9 mouse cellular contexts compared by ENCODE assay signal in the genomic region with DNA sequence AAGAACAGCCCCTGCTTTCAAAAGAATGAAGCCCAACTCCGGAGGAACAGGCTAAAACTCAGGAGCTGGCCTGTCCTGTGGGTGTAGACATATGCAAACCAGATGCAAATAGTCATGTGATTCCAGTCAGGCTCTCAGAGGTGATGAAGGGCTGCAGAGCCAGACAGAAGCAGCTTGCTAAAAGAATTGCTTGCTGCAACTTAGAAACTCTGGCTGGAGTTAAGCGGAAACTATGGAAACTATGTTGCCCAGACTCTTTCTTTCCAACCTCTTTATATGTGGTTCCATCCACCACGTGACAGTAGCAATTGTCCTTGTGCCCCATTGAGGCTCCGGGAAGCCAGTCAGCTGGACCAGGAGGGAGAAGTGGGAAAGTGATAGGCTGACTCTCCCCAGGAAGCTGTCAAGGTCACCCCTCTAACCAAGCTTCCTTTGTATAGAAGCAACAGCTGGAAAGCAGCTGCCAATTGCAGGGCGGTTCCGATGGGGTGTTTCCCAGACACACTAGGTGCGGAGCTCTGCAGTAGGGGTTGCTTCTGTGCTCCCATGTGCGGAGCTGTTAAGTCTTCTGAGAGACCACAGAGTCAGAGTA. TPM values are rescaled to one million over a fixed set of nuclear protein-coding genes. Genes with fewer than 3 reads are reported as not detected.
DNase-seq lines count a peak whose midpoint lies in the region; ATAC-seq and TF ChIP-seq lines count a peak whose summit lies in the region.
"Had no signal": no experiment of that assay in that cellular context is flagged by ENCODE, and none has a peak within 500 bp of the region (broad histone marks: within the 10 kb centered on the region; RNA-seq: fewer than 3 reads in every experiment).

No protein-coding gene starts in this region.

- H3K4me3 ChIP-seq in CH12.LX (replicated peaks in 1 of 3; ENCODE audit: low read depth in 2 of 3, low read length in 2 of 3, poor library complexity in 1 of 3) = no peak overlapping the region
- H3K4me3 ChIP-seq in hindbrain, embryonic 12.5 days = no peak overlapping the region
- H3K4me3 ChIP-seq in limb, embryonic 15.5 days = peak overlapping the region; percentile 3; the same call in 1 of the 2 replicates
- H3K4me3 ChIP-seq in stomach, postnatal 0 days (ENCODE audit: low read depth, low read length) = no peak overlapping the region
- no peak overlapping the region for H3K4me3 ChIP-seq in layer of hippocampus, adult 2 months
- H3K4me3 ChIP-seq: myocyte had no signal

- H3K4me1 ChIP-seq in CH12.LX (ENCODE audit: control insufficient read depth in 1 of 2, insufficient read depth in 2 of 2) = peaks cover 0 to 7% of the 10 kb centered on the region in 2 experiments; a peak in 1 of 4 replicates
- H3K4me1 ChIP-seq in hindbrain, embryonic 12.5 days = peaks cover 14% of the 10 kb centered on the region
- H3K4me1 ChIP-seq in limb, embryonic 15.5 days = peaks cover 39% of the 10 kb centered on the region
- peaks cover 4% of the 10 kb centered on the region; the same call in 1 of the 2 replicates for H3K4me1 ChIP-seq in stomach, postnatal 0 days (replicated peaks; ENCODE audit: control insufficient read depth, insufficient read depth)

- in situ Hi-C loops in CH12.LX (cut with MboI; ENCODE audit: low pct_ligation_motif_present, low pct_unique_long_range_greater_than_20kb, low sequenced_read_pairs) = no loop called here

- H3K36me3 ChIP-seq in CH12.LX (replicated peaks in 1 of 2; ENCODE audit: control insufficient read depth in 1 of 2, insufficient read depth in 1 of 2, low read length in 1 of 2) = no peaks in the 10 kb centered on the region
- no peaks in the 10 kb centered on the region for H3K36me3 ChIP-seq in hindbrain, embryonic 12.5 days
- no peaks in the 10 kb centered on the region for H3K36me3 ChIP-seq in limb, embryonic 15.5 days
- no peaks in the 10 kb centered on the region for H3K36me3 ChIP-seq in stomach, postnatal 0 days (ENCODE audit: control insufficient read depth, insufficient read depth, low read length)

- H3K27me3 ChIP-seq in CH12.LX (replicated peaks) = peaks cover 26% of the 10 kb centered on the region
- no peaks in the 10 kb centered on the region for H3K27me3 ChIP-seq in hindbrain, embryonic 12.5 days
- no peaks in the 10 kb centered on the region for H3K27me3 ChIP-seq in limb, embryonic 15.5 days
- H3K27me3 ChIP-seq in stomach, postnatal 0 days (ENCODE audit: control insufficient read depth, insufficient read depth, low read length) = no peaks in the 10 kb centered on the region

- DNase-seq in CH12.LX (ENCODE audit: extremely low read depth) = peak; percentile 10
- peak; percentile 69 for DNase-seq in brain, embryonic 14.5 days (ENCODE audit: low read depth)
- peak; percentile 26 for DNase-seq in stomach, postnatal 0 days (ENCODE audit: low spot score)
- DNase-seq in layer of hippocampus, adult 2 months (ENCODE audit: low spot score in 2 of 2) = no peak
- DNase-seq in cerebellum, postnatal 25 days = no peak

- 6% methylated on average over 8 of the region's 8 CpGs for WGBS in hindbrain, embryonic 12.5 days
- WGBS in limb, embryonic 15.5 days = 4% methylated on average over 8 of the region's 8 CpGs
- 9% methylated on average over 8 of the region's 8 CpGs for WGBS in stomach, postnatal 0 days

- TF ChIP-seq POLR2A in CH12.LX (IDR thresholded peaks at IDR 0.05; ENCODE audit: low read depth, low read length) = no peak
- TF ChIP-seq POLR2A in brain, embryonic 14.5 days (IDR thresholded peaks at IDR 0.05; ENCODE audit: borderline replicate concordance, extremely low read depth, insufficient read depth, insufficient read length, poor library complexity, severe bottlenecking) = no peak

- H3K27ac ChIP-seq in CH12.LX (ENCODE audit: insufficient read depth, low read depth) = no peak overlapping the region
- H3K27ac ChIP-seq in hindbrain, embryonic 12.5 days = peak overlapping the region; percentile 71
- H3K27ac ChIP-seq in limb, embryonic 15.5 days = peak overlapping the region; percentile 92
- peak overlapping the region; percentile 56 for H3K27ac ChIP-seq in stomach, postnatal 0 days (replicated peaks)
- H3K27ac ChIP-seq in layer of hippocampus, adult 2 months = no peak overlapping the region

- dilution Hi-C loops in CH12.LX (cut with MboI; ENCODE audit: extremely low pct_ligation_motif_present, extremely low pct_unique_long_range_greater_than_20kb, low sequenced_read_pairs) = no loop called here

- peaks cover 5% of the 10 kb centered on the region for H3K9me3 ChIP-seq in CH12.LX (replicated peaks; ENCODE audit: low read length)
- H3K9me3 ChIP-seq in hindbrain, embryonic 12.5 days (replicated peaks) = no peaks in the 10 kb centered on the region
- H3K9me3 ChIP-seq in limb, embryonic 15.5 days = no peaks in the 10 kb centered on the region
- no peaks in the 10 kb centered on the region for H3K9me3 ChIP-seq in stomach, postnatal 0 days (ENCODE audit: control insufficient read depth, low read length)

- no peak for TF ChIP-seq CTCF in CH12.LX (conservative IDR thresholded peaks at IDR 0.05 in 1 of 2, IDR thresholded peaks at IDR 0.05 in 1 of 2; ENCODE audit: low read depth in 2 of 2, low read length in 2 of 2)
- TF ChIP-seq CTCF in brain, embryonic 14.5 days (IDR thresholded peaks at IDR 0.05; ENCODE audit: borderline replicate concordance, extremely low read depth, insufficient read depth, insufficient read length) = no peak
- TF ChIP-seq CTCF in stomach, postnatal 0 days (IDR thresholded peaks at IDR 0.05; ENCODE audit: low read depth) = no peak
- TF ChIP-seq CTCF in layer of hippocampus, adult 2 months (conservative IDR thresholded peaks at IDR 0.05) = no peak

- TF ChIP-seq EP300 in CH12.LX (IDR thresholded peaks at IDR 0.05; ENCODE audit: low read length) = no peak
- no peak for TF ChIP-seq EP300 in stomach, postnatal 0 days (optimal IDR thresholded peaks at IDR 0.05)

- no peak overlapping the region for H3K4me2 ChIP-seq in CH12.LX (ENCODE audit: insufficient read depth, low read depth, poor library complexity, severe bottlenecking)
- H3K4me2 ChIP-seq in hindbrain, embryonic 12.5 days (replicated peaks) = peak overlapping the region; percentile 30
- H3K4me2 ChIP-seq in limb, embryonic 15.5 days = peak overlapping the region; percentile 32
- no peak overlapping the region for H3K4me2 ChIP-seq in stomach, postnatal 0 days (replicated peaks; ENCODE audit: low read depth)

- no peaks in the 10 kb centered on the region for H3K79me2 ChIP-seq in CH12.LX (replicated peaks; ENCODE audit: control insufficient read depth, extremely low read depth, insufficient read depth, poor library complexity, severe bottlenecking)

- H3K9ac ChIP-seq in CH12.LX (ENCODE audit: insufficient read depth, low read depth) = no peak overlapping the region
- H3K9ac ChIP-seq in hindbrain, embryonic 12.5 days = no peak overlapping the region
- no peak overlapping the region for H3K9ac ChIP-seq in limb, embryonic 15.5 days
- no peak overlapping the region for H3K9ac ChIP-seq in stomach, postnatal 0 days (ENCODE audit: low read length)

- no peak for ATAC-seq in hindbrain, embryonic 12.5 days (ENCODE audit: low FRiP score)
- ATAC-seq in limb, embryonic 15.5 days (ENCODE audit: insufficient number of reproducible peaks, low FRiP score, low TSS enrichment, low read depth) = peak; percentile 86
- peak; percentile 88 for ATAC-seq in stomach, postnatal 0 days (ENCODE audit: low FRiP score, low TSS enrichment)
- ATAC-seq in erythroblast, adult 5-6 weeks (replicated peaks; ENCODE audit: low FRiP score, poor library complexity, severe bottlenecking) = no peak

- TF ChIP-seq RAD21 in CH12.LX (IDR thresholded peaks at IDR 0.05; ENCODE audit: low read depth, low read length) = no peak

TF ChIP-seq in CH12.LX, 34 proteins besides CTCF, POLR2A, EP300 and RAD21:
- TF ChIP-seq ZMIZ1 (IDR thresholded peaks at IDR 0.05; ENCODE audit: low read depth, low read length) = no peak
- TF ChIP-seq POLR2AphosphoS2 (IDR thresholded peaks at IDR 0.05; ENCODE audit: low read depth, low read length) = no peak
- no peak for TF ChIP-seq RCOR1 (conservative IDR thresholded peaks at IDR 0.05; ENCODE audit: low read depth, low read length)
- TF ChIP-seq PAX5 (IDR thresholded peaks at IDR 0.05; ENCODE audit: low read length) = no peak
- TF ChIP-seq IRF4 (IDR thresholded peaks at IDR 0.05; ENCODE audit: low read depth, low read length) = no peak
- no peak for TF ChIP-seq TCF12 (IDR thresholded peaks at IDR 0.05; ENCODE audit: low read depth, low read length)

RNA-seq across cellular contexts. Expression of a gene that starts 8.0 kb away (rescaled TPM):
- not detected in 2 replicates for total RNA-seq in CH12.LX (2012; rRNA removed)
- 0.07 TPM in 1 of 2 replicates, not detected in the other for total RNA-seq in CH12.LX (2014; rRNA removed)
- polyA plus RNA-seq in CH12.LX (2012; ENCODE audit: insufficient read length, low read depth) = 0.76 and 1.0 TPM in 2 replicates
- 70.6 and 89.3 TPM in 2 replicates for polyA plus RNA-seq in brain, embryonic 14.5 days (2012; rRNA removed)
- 21.8 and 23.6 TPM in 2 replicates for polyA plus RNA-seq in hindbrain, embryonic 12.5 days (2016; fragmentation: Nextera tagmentation; extraction: Ambion mirVana)
- 15.1 and 19.1 TPM in 2 replicates for polyA plus RNA-seq in limb, embryonic 15.5 days (2015; fragmentation: Nextera tagmentation; extraction: Ambion mirVana)
- 3.8 and 5.0 TPM in 2 replicates for polyA plus RNA-seq in stomach, postnatal 0 days (2015; fragmentation: Nextera tagmentation; extraction: Ambion mirVana)
- total RNA-seq in erythroblast, adult 5-6 weeks (2015; ENCODE audit: low replicate concordance) = not detected in 2 replicates
- total RNA-seq in erythroblast, adult 5-6 weeks (2017; ENCODE audit: low replicate concordance) = 0.14 TPM in 1 of 2 replicates, not detected in the other
- total RNA-seq in layer of hippocampus, adult 2 months (2021) = 10 to 100 TPM; 62.7 to 64.0 TPM

RNA-seq across cellular contexts. Expression of a gene that starts 39.3 kb away (rescaled TPM):
- not detected in 2 replicates for total RNA-seq in CH12.LX (2012; rRNA removed)
- total RNA-seq in CH12.LX (2014; rRNA removed) = 0.15 TPM in 1 of 2 replicates, not detected in the other
- 0.17 and 0.25 TPM in 2 replicates for polyA plus RNA-seq in CH12.LX (2012; ENCODE audit: insufficient read length, low read depth)
- 0.10 TPM in 1 of 2 replicates, not detected in the other for polyA plus RNA-seq in brain, embryonic 14.5 days (2012; rRNA removed)
- polyA plus RNA-seq in hindbrain, embryonic 12.5 days (2016; fragmentation: Nextera tagmentation; extraction: Ambion mirVana) = 0.17 TPM in 1 of 2 replicates, not detected in the other
- not detected in 2 replicates for polyA plus RNA-seq in limb, embryonic 15.5 days (2015; fragmentation: Nextera tagmentation; extraction: Ambion mirVana)
- polyA plus RNA-seq in stomach, postnatal 0 days (2015; fragmentation: Nextera tagmentation; extraction: Ambion mirVana) = not detected in 2 replicates
- total RNA-seq in erythroblast, adult 5-6 weeks (2015; ENCODE audit: low replicate concordance) = not detected in 2 replicates
- not detected in 2 replicates for total RNA-seq in erythroblast, adult 5-6 weeks (2017; ENCODE audit: low replicate concordance)
- total RNA-seq in layer of hippocampus, adult 2 months (2021) = not detected
- polyA plus RNA-seq: myocyte had no signal

Comparison
In these comparisons a context has a peak if more than half of its experiments do, and no peak if none do; other contexts are left out.
1. DNase-seq: peak in CH12.LX (single experiment), brain, embryonic 14.5 days (single experiment) and stomach, postnatal 0 days (single experiment); none in layer of hippocampus, adult 2 months (0 of 2) and cerebellum, postnatal 25 days (0 of 2).
2. H3K27ac ChIP-seq: peak in hindbrain, embryonic 12.5 days (single experiment), limb, embryonic 15.5 days (single experiment) and stomach, postnatal 0 days (single experiment); none in CH12.LX (single experiment) and layer of hippocampus, adult 2 months (single experiment).
3. H3K4me2 ChIP-seq: peak in hindbrain, embryonic 12.5 days (single experiment) and limb, embryonic 15.5 days (single experiment); none in CH12.LX (single experiment) and stomach, postnatal 0 days (single experiment).
4. ATAC-seq: peak in limb, embryonic 15.5 days (single experiment) and stomach, postnatal 0 days (single experiment); none in hindbrain, embryonic 12.5 days (single experiment) and erythroblast, adult 5-6 weeks (single experiment).